Mouse (Mus musculus) midbrain, embryonic 15.5 days (tissue): ENCODE measurements around the gene Magoh. TPM values are rescaled to one million over a fixed set of nuclear protein-coding genes. Genes with fewer than 3 reads are reported as not detected.

ENCODE experiments used
- ATAC-seq: fragments of 200-750 bp; cut with Nextera tagmentation; replicated peaks from 2 replicates; pipeline ENCODE4 v1.8.0; 2017; ENCODE audit warnings: moderate TSS enrichment
- H3K27ac ChIP-seq: fragments of 300-500 bp; sonication (generic); 2 replicates; pipeline ENCODE4 v1.5.1; 2015; ENCODE audit warnings: mild to moderate bottlenecking, inconsistent platforms
- H3K27me3 ChIP-seq: fragments of 300-500 bp; sonication (generic); replicated peaks from 2 replicates; pipeline ENCODE4 v1.6.1; 2015; ENCODE audit warnings: inconsistent platforms
- H3K36me3 ChIP-seq: fragments of 300-500 bp; sonication (generic); replicated peaks from 2 replicates; pipeline ENCODE4 v1.6.1; 2015; ENCODE audit warnings: inconsistent platforms
- H3K4me1 ChIP-seq: fragments of 300-500 bp; sonication (generic); 2 replicates; pipeline ENCODE4 v1.6.1; 2015; ENCODE audit warnings: inconsistent platforms
- H3K4me2 ChIP-seq: fragments of 300-500 bp; sonication (generic); 2 replicates; pipeline ENCODE4 v1.6.1; 2015; ENCODE audit warnings: inconsistent platforms, mild to moderate bottlenecking, moderate library complexity
- H3K4me3 ChIP-seq: fragments of 300-500 bp; sonication (generic); 2 replicates; pipeline ENCODE4 v1.5.1; 2015; ENCODE audit warnings: mild to moderate bottlenecking, inconsistent platforms
- H3K9ac ChIP-seq: fragments of 300-500 bp; sonication (generic); 2 replicates; pipeline ENCODE4 v1.6.1; 2015; ENCODE audit warnings: mild to moderate bottlenecking, inconsistent platforms
- H3K9me3 ChIP-seq: fragments of 300-500 bp; sonication (generic); 2 replicates; pipeline ENCODE4 v1.6.1; 2016; ENCODE audit warnings: inconsistent platforms
- WGBS: fragments of 180-500 bp; shearing (Covaris S2); methylation state at CpG from one replicate; pipeline ENCODE4 v1.1.7; 2015; ENCODE audit warnings: mixed read lengths; 5-methylcytosine and 5-hydroxymethylcytosine counted together
- polyA plus RNA-seq: library from polyadenylated mRNA; unstranded; fragments of >200 nt; fragmentation: Nextera tagmentation; extraction: Ambion mirVana; gene quantifications from 2 replicates; pipeline ENCODE4 v1.2.1, GENCODE M21; 2015

Gene Magoh
- polyA plus RNA-seq, 1 experiment from 2014 or later = 103 TPM

- Histone ChIP-seq H3K4me1 (peaks cover 15% of the 10 kb centered on the region), H3K9me3 (no peaks in the 10 kb centered on the region), H3K27ac (no peak overlapping the region), H3K4me2 (no peak overlapping the region), H3K36me3 (peaks cover 26% of the 10 kb centered on the region), H3K27me3 (0 out of 2 replicates have a peak, but pooled peaks cover 6% of the 10 kb centered on the region), H3K4me3 (no peak overlapping the region), H3K9ac (no peak overlapping the region)
- WGBS = 80% methylated on average over 5 of the region's 5 CpGs
- ATAC-seq = no peak
These were observed 31.0 kb upstream of the Magoh start for GRCm38 (mm10) chr4:107848546-107848945.

GRCm38 (mm10) chr4:107849621-107850020, 29.9 kb upstream of the Magoh start:
- Histone ChIP-seq H3K4me3 (no peak overlapping the region), H3K36me3 (peaks cover 34% of the 10 kb centered on the region), H3K4me2 (no peak overlapping the region), H3K9me3 (no peaks in the 10 kb centered on the region), H3K27me3 (0 out of 2 replicates have a peak, but pooled peaks cover 6% of the 10 kb centered on the region), H3K27ac (no peak overlapping the region), H3K4me1 (peaks cover 12% of the 10 kb centered on the region), H3K9ac (no peak overlapping the region)
- no peak for ATAC-seq
- 85% methylated on average over 9 of the region's 9 CpGs for WGBS

GRCm38 (mm10) chr4:107850091-107850490, 29.5 kb upstream of the Magoh start:
- Histone ChIP-seq H3K27me3 (0 out of 2 replicates have a peak, but pooled peaks cover 6% of the 10 kb centered on the region), H3K27ac (no peak overlapping the region), H3K4me3 (no peak overlapping the region), H3K4me1 (peaks cover 9% of the 10 kb centered on the region; the same call in 1 of the 2 replicates), H3K36me3 (peaks cover 36% of the 10 kb centered on the region), H3K9me3 (no peaks in the 10 kb centered on the region), H3K4me2 (no peak overlapping the region), H3K9ac (no peak overlapping the region)
- no peak for ATAC-seq
- WGBS = 88% methylated on average over 8 of the region's 8 CpGs

GRCm38 (mm10) chr4:107853333-107853732, 26.2 kb upstream of the Magoh start:
- Histone ChIP-seq H3K36me3 (peaks cover 42% of the 10 kb centered on the region), H3K9me3 (no peaks in the 10 kb centered on the region)
- 96% methylated on average over 8 of the region's 8 CpGs for WGBS

GRCm38 (mm10) chr4:107853836-107854235, 25.7 kb upstream of the Magoh start:
- Histone ChIP-seq H3K9me3 (no peaks in the 10 kb centered on the region), H3K27ac (no peak overlapping the region), H3K27me3 (no peaks in the 10 kb centered on the region), H3K4me2 (no peak overlapping the region), H3K4me1 (no peaks in the 10 kb centered on the region), H3K36me3 (peaks cover 43% of the 10 kb centered on the region), H3K4me3 (no peak overlapping the region), H3K9ac (no peak overlapping the region)
- no peak for ATAC-seq
- WGBS = 87% methylated on average over 7 of the region's 7 CpGs

More at GRCm38 (mm10) chr4:107853333-107853732, 26.2 kb upstream of the Magoh start:
- no peaks in the 10 kb centered on the region for H3K4me1 ChIP-seq
- no peak overlapping the region for H3K9ac ChIP-seq
- no peak overlapping the region for H3K4me2 ChIP-seq
- no peak overlapping the region for H3K27ac ChIP-seq
- no peak overlapping the region for H3K4me3 ChIP-seq
- H3K27me3 ChIP-seq = no peaks in the 10 kb centered on the region
- no peak for ATAC-seq

- Histone ChIP-seq H3K4me3 (no peak overlapping the region), H3K9me3 (no peaks in the 10 kb centered on the region), H3K4me2 (no peak overlapping the region), H3K27me3 (no peaks in the 10 kb centered on the region), H3K36me3 (peaks cover 64% of the 10 kb centered on the region), H3K4me1 (no peaks in the 10 kb centered on the region), H3K9ac (no peak overlapping the region), H3K27ac (no peak overlapping the region)
- ATAC-seq = no peak
- 70% methylated on average over 11 of the region's 11 CpGs for WGBS
These were observed 22.4 kb upstream of the Magoh start for GRCm38 (mm10) chr4:107856958-107857686.

- H3K27ac ChIP-seq = no peak overlapping the region
- ATAC-seq = no peak
- H3K36me3 ChIP-seq = peaks cover 63% of the 10 kb centered on the region
- no peaks in the 10 kb centered on the region for H3K4me1 ChIP-seq
- H3K9me3 ChIP-seq = no peaks in the 10 kb centered on the region
- H3K9ac ChIP-seq = no peak overlapping the region
- 90% methylated on average over 7 of the region's 7 CpGs for WGBS
- H3K27me3 ChIP-seq = no peaks in the 10 kb centered on the region
- H3K4me3 ChIP-seq = no peak overlapping the region
- H3K4me2 ChIP-seq = no peak overlapping the region
These were observed 20.6 kb upstream of the Magoh start for GRCm38 (mm10) chr4:107858995-107859394.

- ATAC-seq = no peak
These were observed 14.7 kb upstream of the Magoh start for GRCm38 (mm10) chr4:107864866-107865265.

GRCm38 (mm10) chr4:107881631-107882030, 2.1 kb downstream of the Magoh start:
- Histone ChIP-seq H3K27me3 (no peaks in the 10 kb centered on the region), H3K9me3 (no peaks in the 10 kb centered on the region), H3K4me1 (peaks cover 16% of the 10 kb centered on the region), H3K36me3 (peaks cover 43% of the 10 kb centered on the region), H3K4me3 (no peak overlapping the region), H3K4me2 (no peak overlapping the region), H3K9ac (no peak overlapping the region), H3K27ac (no peak overlapping the region)
- 100% methylated on average over 1 of the region's 1 CpGs for WGBS
- ATAC-seq = no peak

More at GRCm38 (mm10) chr4:107864866-107865265, 14.7 kb upstream of the Magoh start:
- 94% methylated on average over 4 of the region's 4 CpGs for WGBS
- Histone ChIP-seq H3K36me3 (peaks cover 59% of the 10 kb centered on the region), H3K27ac (no peak overlapping the region), H3K4me1 (no peaks in the 10 kb centered on the region), H3K4me2 (no peak overlapping the region), H3K4me3 (no peak overlapping the region), H3K9me3 (no peaks in the 10 kb centered on the region), H3K27me3 (no peaks in the 10 kb centered on the region), H3K9ac (no peak overlapping the region)

- WGBS = 80% methylated on average over 7 of the region's 7 CpGs
- ATAC-seq = no peak
- H3K36me3 ChIP-seq = peaks cover 48% of the 10 kb centered on the region
These were observed 6.8 kb downstream of the Magoh start for GRCm38 (mm10) chr4:107886371-107886770.

GRCm38 (mm10) chr4:107889385-107889730, 9.8 kb downstream of the Magoh start:
- Histone ChIP-seq H3K4me2 (peak overlapping the region; percentile 93), H3K9me3 (no peaks in the 10 kb centered on the region), H3K4me1 (peaks cover 13% of the 10 kb centered on the region), H3K27ac (peak overlapping the region; percentile 97), H3K27me3 (no peaks in the 10 kb centered on the region), H3K36me3 (peaks cover 34% of the 10 kb centered on the region), H3K4me3 (peak overlapping the region; percentile 72), H3K9ac (peak overlapping the region; percentile 83)
- ATAC-seq = peak; percentile 62
- WGBS = under 1% methylated on average over 12 of the region's 12 CpGs

More at GRCm38 (mm10) chr4:107886371-107886770, 6.8 kb downstream of the Magoh start:
- no peak overlapping the region for H3K27ac ChIP-seq
- no peaks in the 10 kb centered on the region for H3K9me3 ChIP-seq
- no peak overlapping the region for H3K4me2 ChIP-seq
- no peaks in the 10 kb centered on the region for H3K27me3 ChIP-seq
- H3K9ac ChIP-seq = no peak overlapping the region
- H3K4me3 ChIP-seq = no peak overlapping the region
- H3K4me1 ChIP-seq = peaks cover 13% of the 10 kb centered on the region

GRCm38 (mm10) chr4:107889731-107890432, 10.3 kb downstream of the Magoh start, which contains the start of gene 0610037L13Rik:
TSS of gene 0610037L13Rik (plus strand) at chr4:107889813.
- WGBS = under 1% methylated on average over 48 of the region's 48 CpGs

More at GRCm38 (mm10) chr4:107889731-107890432, 10.3 kb downstream of the Magoh start, which contains the start of gene 0610037L13Rik:
- H3K27me3 ChIP-seq = no peaks in the 10 kb centered on the region
- H3K4me1 ChIP-seq = peaks cover 13% of the 10 kb centered on the region
- peak within 1 kb of the TSS; percentile 83 for H3K9ac ChIP-seq
- peaks cover 35% of the 10 kb centered on the region; the same call in 1 of the 2 replicates for H3K36me3 ChIP-seq
- peak within 1 kb of the TSS; percentile 97 for H3K27ac ChIP-seq
- H3K9me3 ChIP-seq = no peaks in the 10 kb centered on the region
- peak within 1 kb of the TSS; percentile 93 for H3K4me2 ChIP-seq
- peak; percentile 97 for ATAC-seq
- peak within 1 kb of the TSS; percentile 72 for H3K4me3 ChIP-seq
